Mouse (Mus musculus) megakaryocyte-erythroid progenitor cell, adult 5-6 weeks (primary cell): ENCODE measurements around the gene Nkx2-2. TPM values are rescaled to one million over a fixed set of nuclear protein-coding genes. Genes with fewer than 3 reads are reported as not detected.
A peak's percentile ranks its signal among the peaks of the same experiment; 100 is the strongest.
"Not testable (repeated sequence)": the region's sequence is repeated elsewhere in the genome, so short reads cannot be mapped to it uniquely, and the experiment has no call there.

Experiments
- ATAC-seq: replicated peaks from 2 replicates; pipeline ENCODE4 v1.8.0; 2016; ENCODE audit warnings: mild to moderate bottlenecking, inconsistent platforms; ENCODE audit not compliant: severe bottlenecking, poor library complexity, low FRiP score, low TSS enrichment
- total RNA-seq, 2 experiments: library from RNA; stranded (forward) in 1 of 2; stranded (reverse) in 1 of 2; fragments of 200-1000, 215-1000 nt in 1 of 2; fragments of >200 nt in 1 of 2; fragmentation: Nextera tagmentation in 1 of 2; gene quantifications; 2 replicates each; pipeline ENCODE4 v1.2.3; 2014 to 2017

Nkx2-2 gene
- total RNA-seq, 2 experiments from 2014 or later, result not detected

- ATAC-seq, result no peak
Observed at GRCm38 (mm10) chr2:147182709-147183260, 11.3 kb downstream of the Nkx2-2 start.

GRCm38 (mm10) chr2:147181926-147182708 is 11.9 kb downstream of the Nkx2-2 start:
- no peak for ATAC-seq

- no peak for ATAC-seq
Observed at GRCm38 (mm10) chr2:147181304-147181665, 12.8 kb downstream of the Nkx2-2 start.

GRCm38 (mm10) chr2:147180649-147181303 is 13.3 kb downstream of the Nkx2-2 start:
- no peak for ATAC-seq

GRCm38 (mm10) chr2:147178091-147179059 is 15.7 kb downstream of the Nkx2-2 start:
- ATAC-seq, result peak; percentile 80

- peak; percentile 80 for ATAC-seq
Observed at GRCm38 (mm10) chr2:147177672-147178071, 16.4 kb downstream of the Nkx2-2 start.

- no peak for ATAC-seq
Observed at GRCm38 (mm10) chr2:147175296-147175695, 18.7 kb downstream of the Nkx2-2 start.

GRCm38 (mm10) chr2:147173751-147174150 is 20.3 kb downstream of the Nkx2-2 start:
- ATAC-seq, result no peak

- not testable (repeated sequence) for ATAC-seq
Observed at GRCm38 (mm10) chr2:147170538-147170937, 23.5 kb downstream of the Nkx2-2 start.

GRCm38 (mm10) chr2:147165863-147166262 is 28.2 kb downstream of the Nkx2-2 start:
- ATAC-seq, result no peak

- no peak for ATAC-seq
Observed at GRCm38 (mm10) chr2:147165376-147165775, 28.7 kb downstream of the Nkx2-2 start.

- ATAC-seq, result no peak
Observed at GRCm38 (mm10) chr2:147152543-147152942, 41.5 kb downstream of the Nkx2-2 start.

Other genes with a start within 250 kb of the Nkx2-2 start
- 89.8 and 107 TPM in 2 replicates for gene Xrn2, start 181.2 kb downstream of the Nkx2-2 start, total RNA-seq (2014; fragmentation: Nextera tagmentation)
- gene Xrn2, start 181.2 kb downstream of the Nkx2-2 start, total RNA-seq (2017), result 199 and 249 TPM in 2 replicates
- not detected in 2 replicates for gene Nkx2-4, start 108.8 kb downstream of the Nkx2-2 start, total RNA-seq (2014; fragmentation: Nextera tagmentation)
- not detected in 2 replicates for gene Nkx2-4, start 108.8 kb downstream of the Nkx2-2 start, total RNA-seq (2017)
- not detected in 2 replicates for gene Pax1, start 167.7 kb upstream of the Nkx2-2 start, total RNA-seq (2014; fragmentation: Nextera tagmentation)
- gene Pax1, start 167.7 kb upstream of the Nkx2-2 start, total RNA-seq (2017), result not detected in 2 replicates